Comparison of ENCODE assay signal across 20 mouse cellular contexts in the genomic region with DNA sequence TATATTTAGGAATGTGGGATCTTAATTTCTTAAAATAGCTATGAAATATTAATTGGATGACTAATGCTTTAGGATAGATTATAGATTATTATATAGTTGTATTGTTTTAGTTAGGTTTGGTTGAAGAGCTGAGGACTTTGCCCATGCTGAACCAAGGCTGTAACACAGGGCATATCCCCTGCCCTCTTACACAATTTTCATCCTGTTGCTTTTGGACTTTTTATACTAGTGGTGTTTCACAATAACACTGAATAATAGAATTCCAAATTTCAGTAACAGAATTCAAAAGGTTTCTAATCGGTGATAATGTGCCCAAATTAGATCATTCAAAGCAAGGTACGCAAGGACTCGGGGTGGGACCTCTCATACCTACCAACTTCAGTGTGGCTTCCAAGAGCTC. TPM values are rescaled to one million over a fixed set of nuclear protein-coding genes. Genes with fewer than 3 reads are reported as not detected.
"Had no signal": no experiment of that assay in that cellular context is flagged by ENCODE, and none has a peak within 500 bp of the region (broad histone marks: within the 10 kb centered on the region; RNA-seq: fewer than 3 reads in every experiment).

No protein-coding gene starts in this region.

- H3K27me3 ChIP-seq: neural tube, embryonic 13.5 days; neural tube, embryonic 15.5 days; stomach, embryonic 15.5 days had no signal

- H3K9ac ChIP-seq: neural tube, embryonic 13.5 days; neural tube, embryonic 15.5 days; stomach, embryonic 15.5 days had no signal

- DNase-seq: retina, postnatal 1 day; right cerebral cortex, adult 18-20 months; right cerebral cortex, postnatal 14 days; right cerebral cortex, postnatal 25 days; right cerebral cortex, postnatal 4 days; spleen, adult 18-20 months; thymus, adult 18-20 months; thymus, adult 2 months; thymus, postnatal 14 days; thymus, postnatal 25 days; thymus, postnatal 36 days; thymus, postnatal 4 days had no signal

- H3K4me1 ChIP-seq: neural tube, embryonic 13.5 days; neural tube, embryonic 15.5 days; stomach, embryonic 15.5 days had no signal

- H3K36me3 ChIP-seq: neural tube, embryonic 13.5 days; neural tube, embryonic 15.5 days; stomach, embryonic 15.5 days had no signal

- H3K27ac ChIP-seq: neural tube, embryonic 13.5 days; neural tube, embryonic 15.5 days; stomach, embryonic 15.5 days; stomach, postnatal 0 days had no signal

- H3K4me3 ChIP-seq: neural tube, embryonic 13.5 days; neural tube, embryonic 15.5 days; stomach, embryonic 15.5 days had no signal

RNA-seq across cellular contexts. Expression of a gene that starts 57.4 kb away (rescaled TPM):
- total RNA-seq: neutrophil, adult 5-6 weeks had no signal
- polyA plus RNA-seq: small intestine, adult 2 months; stomach, embryonic 14.5 days; stomach, embryonic 15.5 days; urinary bladder, adult 2 months had no signal
